Mouse (Mus musculus) thymus, adult 2 months (tissue): ENCODE results near the gene Mum1. TPM values are rescaled to one million over a fixed set of nuclear protein-coding genes. Genes with fewer than 3 reads are reported as not detected.
A peak's percentile ranks its signal among the peaks of the same experiment; 100 is the strongest.

Source experiments
- DNase-seq: peaks from one replicate; pipeline ENCODE4 v3.0.0; 2021
- H3K27ac ChIP-seq: fragments of 200-500 bp; 2 replicates; pipeline ENCODE4 v1.5.1; 2012; ENCODE audit warnings: low read length, control low read depth; ENCODE audit not compliant: control insufficient read depth, insufficient read depth
- H3K27me3 ChIP-seq: fragments of 200-500 bp; 2 replicates; pipeline ENCODE4 v1.6.1; 2012; ENCODE audit warnings: mild to moderate bottlenecking, low read length, moderate library complexity, mixed read lengths; ENCODE audit not compliant: control insufficient read depth, insufficient read depth
- H3K36me3 ChIP-seq: fragments of 200-500 bp; 2 replicates; pipeline ENCODE4 v1.6.1; 2012; ENCODE audit warnings: mild to moderate bottlenecking, low read length, moderate library complexity; ENCODE audit not compliant: control insufficient read depth, insufficient read depth
- H3K4me1 ChIP-seq: fragments of 200-500 bp; replicated peaks from 2 replicates; pipeline ENCODE4 v1.6.1; 2012; ENCODE audit warnings: low read length; ENCODE audit not compliant: control insufficient read depth, insufficient read depth
- H3K4me3 ChIP-seq: fragments of 200-500 bp; 2 replicates; pipeline ENCODE4 v1.5.1; 2012; ENCODE audit warnings: mild to moderate bottlenecking, low read length, control low read depth, moderate library complexity; ENCODE audit not compliant: control insufficient read depth, insufficient read depth
- CTCF ChIP-seq: fragments of 200-500 bp; IDR thresholded peaks from 2 replicates; pipeline ENCODE4 v1.5.1; 2012; ENCODE audit warnings: mild to moderate bottlenecking, control low read depth, low read length, moderate library complexity, borderline replicate concordance; ENCODE audit not compliant: control insufficient read depth, poor library complexity, insufficient read depth; ENCODE audit errors: extremely low read depth
- POLR2A ChIP-seq: fragments of 200-500 bp; IDR thresholded peaks from 2 replicates; pipeline ENCODE4 v1.6.1; 2012; ENCODE audit warnings: mild to moderate bottlenecking, low read length, control low read depth, moderate library complexity; ENCODE audit not compliant: control insufficient read depth, poor library complexity, insufficient read depth; ENCODE audit errors: extremely low read depth
- WGBS: fragments of 180-500 bp; shearing (Covaris S2); methylation state at CpG from one replicate; pipeline ENCODE4 v1.1.7; 2018; 5-methylcytosine and 5-hydroxymethylcytosine counted together
- polyA plus RNA-seq: library from polyadenylated mRNA; depleted of rRNA; stranded (reverse); fragments of >200 nt; gene quantifications from 2 replicates; pipeline ENCODE4 v1.2.3, GENCODE M21; 2012; rRNA removed

The Mum1 gene
- polyA plus RNA-seq, 1 experiment = 111 TPM

- no peak overlapping the region for H3K27ac ChIP-seq
- H3K36me3 ChIP-seq = peaks cover 43% of the 10 kb centered on the region
- TF ChIP-seq CTCF = no peak
- no peak for TF ChIP-seq POLR2A
- DNase-seq = no peak
- no peaks in the 10 kb centered on the region for H3K27me3 ChIP-seq
- H3K4me3 ChIP-seq = no peak overlapping the region
- H3K4me1 ChIP-seq = no peaks in the 10 kb centered on the region
- whole genome bisulfite sequencing = 91% methylated on average over 13 of the region's 15 CpGs
Observed at GRCm38 (mm10) chr10:80285222-80286070, 59.2 kb downstream of the Mum1 start.

- Histone ChIP-seq H3K4me1 (peaks cover 6% of the 10 kb centered on the region), H3K27ac (no peak overlapping the region), H3K4me3 (no peak overlapping the region), H3K36me3 (peaks cover 39% of the 10 kb centered on the region), H3K27me3 (no peaks in the 10 kb centered on the region)
- WGBS = 88% methylated on average over 12 of the region's 12 CpGs
- DNase-seq = no peak
- TF ChIP-seq CTCF = no peak
- TF ChIP-seq POLR2A = no peak
Observed at GRCm38 (mm10) chr10:80288097-80288496, 61.9 kb downstream of the Mum1 start.

- H3K4me3 ChIP-seq = no peak overlapping the region
- TF ChIP-seq CTCF (no peak), POLR2A (no peak)
- DNase-seq = no peak
Observed at GRCm38 (mm10) chr10:80288657-80289056, 62.4 kb downstream of the Mum1 start.

GRCm38 (mm10) chr10:80292251-80293146, 66.3 kb downstream of the Mum1 start, which contains the start of gene Rps15:
TSS of gene Rps15 (plus strand) at chr10:80292453.
- no peak within 1 kb of the TSS for H3K27ac ChIP-seq
- peaks cover 17% of the 10 kb centered on the region for H3K4me1 ChIP-seq
- peaks cover 22% of the 10 kb centered on the region for H3K36me3 ChIP-seq
- TF ChIP-seq POLR2A (peak; percentile 92), CTCF (peak; percentile 64; the same call in 1 of the 2 replicates)
- H3K4me3 ChIP-seq = peak within 1 kb of the TSS; percentile 70
- WGBS = under 1% methylated on average over 72 of the region's 72 CpGs
- H3K27me3 ChIP-seq = no peaks in the 10 kb centered on the region
- DNase-seq = peak; percentile 92

More at GRCm38 (mm10) chr10:80288657-80289056, 62.4 kb downstream of the Mum1 start:
- WGBS = 81% methylated on average over 8 of the region's 8 CpGs
- Histone ChIP-seq H3K4me1 (peaks cover 12% of the 10 kb centered on the region), H3K27me3 (no peaks in the 10 kb centered on the region), H3K27ac (no peak overlapping the region), H3K36me3 (peaks cover 37% of the 10 kb centered on the region)

GRCm38 (mm10) chr10:80293325-80293724, 67.1 kb downstream of the Mum1 start:
- no peak for DNase-seq
- Histone ChIP-seq H3K27me3 (no peaks in the 10 kb centered on the region), H3K4me3 (peak overlapping the region; percentile 70), H3K4me1 (peaks cover 17% of the 10 kb centered on the region), H3K27ac (no peak overlapping the region), H3K36me3 (peaks cover 17% of the 10 kb centered on the region)
- 18% methylated on average over 14 of the region's 14 CpGs for WGBS
- TF ChIP-seq CTCF (no peak), POLR2A (no peak)

Other genes with a start within 250 kb of the Mum1 start
- gene Tmem259, start 242.1 kb upstream of the Mum1 start, polyA plus RNA-seq = 540 and 566 TPM in 2 replicates
- gene Cnn2, start 237.8 kb upstream of the Mum1 start, polyA plus RNA-seq = 239 and 245 TPM in 2 replicates
- gene Abca7, start 229.9 kb upstream of the Mum1 start, polyA plus RNA-seq = 79.5 and 83.5 TPM in 2 replicates
- 1,362 and 1,504 TPM in 2 replicates for gene Arhgap45, start 209.8 kb upstream of the Mum1 start, polyA plus RNA-seq
- 211 and 226 TPM in 2 replicates for gene Polr2e, start 186.6 kb upstream of the Mum1 start, polyA plus RNA-seq
- 517 and 598 TPM in 2 replicates for gene Gpx4, start 179.3 kb upstream of the Mum1 start, polyA plus RNA-seq
- gene Sbno2, start 120.9 kb upstream of the Mum1 start, polyA plus RNA-seq = 127 and 138 TPM in 2 replicates
- 265 and 270 TPM in 2 replicates for gene Stk11, start 110.6 kb upstream of the Mum1 start, polyA plus RNA-seq
- 1,163 and 1,361 TPM in 2 replicates for gene Atp5d, start 87.8 kb upstream of the Mum1 start, polyA plus RNA-seq
- gene Cbarp, start 85.6 kb upstream of the Mum1 start, polyA plus RNA-seq = 34.0 and 37.7 TPM in 2 replicates
- gene Midn, start 78.2 kb upstream of the Mum1 start, polyA plus RNA-seq = 342 and 374 TPM in 2 replicates
- gene Cirbp, start 60.4 kb upstream of the Mum1 start, polyA plus RNA-seq = 173 and 193 TPM in 2 replicates
- gene 1600002K03Rik, start 53.5 kb upstream of the Mum1 start, polyA plus RNA-seq = 11.1 and 14.8 TPM in 2 replicates
- gene Efna2, start 47.0 kb upstream of the Mum1 start, polyA plus RNA-seq = 3.1 and 3.6 TPM in 2 replicates
- gene Ndufs7, start 22.7 kb downstream of the Mum1 start, polyA plus RNA-seq = 531 and 647 TPM in 2 replicates
- gene Gamt, start 34.6 kb downstream of the Mum1 start, polyA plus RNA-seq = 6.0 and 6.4 TPM in 2 replicates
- gene Dazap1, start 35.1 kb downstream of the Mum1 start, polyA plus RNA-seq = 134 and 166 TPM in 2 replicates
- gene Rps15, start 66.0 kb downstream of the Mum1 start, polyA plus RNA-seq = 2,172 and 2,371 TPM in 2 replicates
- gene Apc2, start 69.5 kb downstream of the Mum1 start, polyA plus RNA-seq = 0.40 and 0.57 TPM in 2 replicates
- 78.9 and 93.8 TPM in 2 replicates for gene 2310011J03Rik, start 94.1 kb downstream of the Mum1 start, polyA plus RNA-seq
- gene Pcsk4, start 103.1 kb downstream of the Mum1 start, polyA plus RNA-seq = 11.7 and 14.1 TPM in 2 replicates
- 2.0 and 3.5 TPM in 2 replicates for gene Reep6, start 103.5 kb downstream of the Mum1 start, polyA plus RNA-seq
- gene Adamtsl5, start 122.0 kb downstream of the Mum1 start, polyA plus RNA-seq = 4.6 and 9.0 TPM in 2 replicates
- 0.17 and 0.22 TPM in 2 replicates for gene Plk5, start 130.0 kb downstream of the Mum1 start, polyA plus RNA-seq
- gene Mex3d, start 161.2 kb downstream of the Mum1 start, polyA plus RNA-seq = 34.9 and 38.2 TPM in 2 replicates
- 268 and 290 TPM in 2 replicates for gene Mbd3, start 173.1 kb downstream of the Mum1 start, polyA plus RNA-seq
- 1,246 and 1,699 TPM in 2 replicates for gene Uqcr11, start 180.4 kb downstream of the Mum1 start, polyA plus RNA-seq
- 341 and 425 TPM in 2 replicates for gene Tcf3, start 207.2 kb downstream of the Mum1 start, polyA plus RNA-seq